Mouse (Mus musculus) thymus, adult 2 months (tissue): ENCODE measurements at regions not wholly inside any gene's neighbourhood (a gene's known extent, or its start where the extent isn't known, plus 50 kb on each side); places are given as distances from the start of the nearest gene placed in this dataset.

Experiments used
- CTCF ChIP-seq: fragments of 200-500 bp; IDR thresholded peaks from 2 replicates; pipeline ENCODE4 v1.5.1; 2012; ENCODE audit warnings: mild to moderate bottlenecking, control low read depth, low read length, moderate library complexity, borderline replicate concordance; ENCODE audit not compliant: control insufficient read depth, poor library complexity, insufficient read depth; ENCODE audit errors: extremely low read depth
- POLR2A ChIP-seq: fragments of 200-500 bp; IDR thresholded peaks from 2 replicates; pipeline ENCODE4 v1.6.1; 2012; ENCODE audit warnings: mild to moderate bottlenecking, low read length, control low read depth, moderate library complexity; ENCODE audit not compliant: control insufficient read depth, poor library complexity, insufficient read depth; ENCODE audit errors: extremely low read depth

GRCm38 (mm10) chr9:40587421-40587820, 56.2 kb upstream of the Gramd1b start:
- no peak for TF ChIP-seq POLR2A
- TF ChIP-seq CTCF, result no peak
